Mouse (Mus musculus): ENCODE data around the gene Cyp4f39. TPM values are rescaled to one million over a fixed set of nuclear protein-coding genes. Genes with fewer than 3 reads are reported as not detected.
"Not testable (repeated sequence)": the region's sequence is repeated elsewhere in the genome, so short reads cannot be mapped to it uniquely, and the experiment has no call there.

Gene Cyp4f39
- total and polyA plus RNA-seq, 3 experiments = 0.64 to 0.70 (median 0.64) TPM

DNA sequence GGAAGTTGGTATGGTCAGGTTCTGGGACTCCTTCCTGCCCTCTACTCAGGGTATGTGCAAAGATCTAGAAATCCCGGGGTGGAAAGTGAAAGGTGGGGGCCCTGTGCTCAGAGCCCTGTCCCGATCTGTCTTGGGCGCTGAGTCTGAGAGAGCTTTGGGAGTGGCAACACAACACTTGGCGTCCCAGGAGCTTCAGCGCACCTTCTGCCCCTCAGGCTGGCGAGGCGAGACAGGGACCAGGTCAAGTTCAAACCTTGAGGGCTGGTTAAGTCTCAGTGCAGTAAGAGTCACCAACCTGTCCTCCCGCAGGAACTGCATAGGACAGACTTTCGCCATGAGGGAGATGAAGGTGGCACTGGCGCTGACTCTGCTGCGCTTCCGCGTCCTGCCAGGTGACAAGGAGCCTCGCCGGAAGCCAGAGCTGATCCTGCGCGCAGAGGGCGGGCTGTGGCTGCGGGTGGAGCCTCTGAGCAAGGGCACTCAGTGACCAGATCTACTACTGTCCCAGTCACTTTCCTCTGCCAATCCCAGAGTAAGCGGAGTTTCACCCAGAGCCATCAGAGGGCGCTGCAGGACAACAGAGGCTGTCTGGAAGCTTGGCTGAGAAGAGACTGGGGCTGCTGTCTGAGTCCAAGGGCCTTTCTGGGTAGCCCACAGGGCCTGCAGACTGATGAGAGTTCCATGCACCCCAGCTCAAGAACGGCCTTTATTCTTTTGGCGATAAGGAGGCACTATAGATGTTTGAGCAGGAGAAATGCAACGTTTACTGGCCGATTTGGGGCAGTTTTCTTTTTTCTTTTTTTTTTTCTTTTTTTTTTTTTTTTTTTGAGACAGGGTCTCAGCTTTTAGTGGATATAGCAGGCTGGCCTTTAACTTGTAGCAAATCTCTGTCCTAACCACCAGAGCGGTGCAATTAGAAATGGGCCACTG lies 76.2 kb downstream of the Cyp4f39 start (continued):
- TF ChIP-seq TCF12 (IDR thresholded peaks at IDR 0.05; ENCODE audit: low read depth, low read length) (no peak), EP300 (IDR thresholded peaks at IDR 0.05; ENCODE audit: low read length) (no peak; the same call in 1 of the 2 replicates), JUND (conservative IDR thresholded peaks at IDR 0.05; ENCODE audit: low read depth, low read length) (no peak), ELF1 (IDR thresholded peaks at IDR 0.05; ENCODE audit: low read depth, low read length) (peak; percentile 93), ETS1 (conservative IDR thresholded peaks at IDR 0.05; ENCODE audit: low read depth, low read length) (no peak; the same call in 1 of the 2 replicates), UBTF (IDR thresholded peaks at IDR 0.05; ENCODE audit: low read depth, low read length) (no peak), NRF1 (IDR thresholded peaks at IDR 0.05; ENCODE audit: low read depth, low read length) (peak; percentile 76), SMC3 (IDR thresholded peaks at IDR 0.05; ENCODE audit: low read depth, low read length) (peak; percentile 89), ZMIZ1 (IDR thresholded peaks at IDR 0.05; ENCODE audit: low read depth, low read length) (no peak)

DNA sequence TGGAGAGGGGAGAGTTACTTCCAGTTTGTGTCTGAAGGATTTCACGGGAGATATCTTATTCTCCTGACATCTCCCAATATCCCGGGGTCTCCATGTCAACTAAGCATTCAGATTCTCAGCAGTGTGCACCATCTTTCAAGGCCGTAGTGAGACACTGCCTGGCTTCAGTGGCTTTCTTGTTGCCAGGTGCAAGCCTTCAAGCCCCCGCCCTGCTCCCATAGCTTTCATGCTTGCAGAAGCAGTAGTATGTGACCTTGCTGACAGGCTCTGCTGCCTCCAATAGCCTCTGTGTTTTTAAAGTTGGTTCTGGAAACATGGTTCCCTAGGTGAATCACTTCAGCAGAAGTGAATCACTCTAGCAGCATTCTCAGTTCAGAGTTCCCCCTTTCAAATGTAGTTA lies 79.8 kb downstream of the Cyp4f39 start:
- H3K27me3 ChIP-seq (replicated peaks); H3K4me2 ChIP-seq (ENCODE audit: insufficient read depth, low read depth, poor library complexity, severe bottlenecking); H3K79me2 ChIP-seq (replicated peaks; ENCODE audit: control insufficient read depth, extremely low read depth, insufficient read depth, poor library complexity, severe bottlenecking); H3K4me3 ChIP-seq (replicated peaks in 1 of 3; ENCODE audit: low read depth in 2 of 3, low read length in 2 of 3, poor library complexity in 1 of 3); H3K9ac ChIP-seq (ENCODE audit: insufficient read depth, low read depth); DNase-seq (ENCODE audit: extremely low read depth); H3K9me3 ChIP-seq (replicated peaks; ENCODE audit: low read length); H3K27ac ChIP-seq (ENCODE audit: insufficient read depth, low read depth); H3K36me3 ChIP-seq (replicated peaks in 1 of 2; ENCODE audit: control insufficient read depth in 1 of 2, insufficient read depth in 1 of 2, low read length in 1 of 2); dilution Hi-C loops (cut with MboI; ENCODE audit: extremely low pct_ligation_motif_present, extremely low pct_unique_long_range_greater_than_20kb, low sequenced_read_pairs): not testable (repeated sequence)
- H3K4me1 ChIP-seq (ENCODE audit: control insufficient read depth in 1 of 2, insufficient read depth in 2 of 2) = peaks cover 11 to 57% of the 10 kb centered on the region in 2 experiments
- in situ Hi-C loops (cut with MboI; ENCODE audit: low pct_ligation_motif_present, low pct_unique_long_range_greater_than_20kb, low sequenced_read_pairs) = loop anchor here (25.0 kb wide), 1 partner anchor 330 kb away; no protein-coding TSS in a partner anchor

DNA sequence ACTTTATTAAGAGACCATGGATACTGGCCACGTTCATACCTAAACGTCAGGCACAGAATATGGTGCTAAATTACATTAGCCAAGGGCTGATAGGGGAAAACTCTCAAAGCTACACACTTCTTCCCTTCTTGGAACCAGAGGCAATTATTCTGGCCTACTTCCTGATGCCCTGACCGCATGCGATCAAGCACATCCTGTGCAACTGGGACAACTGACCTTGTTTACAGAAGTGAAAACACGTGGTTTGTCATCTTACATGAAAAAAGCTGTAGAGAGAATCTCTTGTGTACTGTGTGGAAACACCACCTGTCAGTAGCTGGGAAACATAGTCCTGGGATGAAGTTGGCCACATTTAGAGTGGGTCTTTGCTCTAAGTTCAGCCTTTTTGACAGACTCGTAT lies 81.5 kb downstream of the Cyp4f39 start:
- no peak overlapping the region for H3K27ac ChIP-seq (ENCODE audit: insufficient read depth, low read depth)
- no peaks in the 10 kb centered on the region for H3K27me3 ChIP-seq (replicated peaks)
- 0 out of 2 replicates have a peak, but pooled peaks have one; percentile 20 for TF ChIP-seq BHLHE40 (IDR thresholded peaks at IDR 0.05; ENCODE audit: low read depth, low read length)
- no peak for TF ChIP-seq ETS1 (conservative IDR thresholded peaks at IDR 0.05; ENCODE audit: low read depth, low read length)
- peak; percentile 69; the same call in 1 of the 2 replicates for TF ChIP-seq MXI1 (IDR thresholded peaks at IDR 0.05; ENCODE audit: low read depth, low read length)
- TF ChIP-seq CTCF (conservative IDR thresholded peaks at IDR 0.05 in 1 of 2, IDR thresholded peaks at IDR 0.05 in 1 of 2; ENCODE audit: low read depth in 2 of 2, low read length in 2 of 2) = no peak
- TF ChIP-seq IRF4 (IDR thresholded peaks at IDR 0.05; ENCODE audit: low read depth, low read length) = 0 out of 2 replicates have a peak, but pooled peaks have one; percentile 32
- peak; percentile 97 for TF ChIP-seq MAX (IDR thresholded peaks at IDR 0.05; ENCODE audit: low read length)
- TF ChIP-seq TCF12 (IDR thresholded peaks at IDR 0.05; ENCODE audit: low read depth, low read length) = no peak
- peak; percentile 95 for TF ChIP-seq MYC (IDR thresholded peaks at IDR 0.05; ENCODE audit: low read depth, low read length)
- TF ChIP-seq EP300 (IDR thresholded peaks at IDR 0.05; ENCODE audit: low read length) = peak; percentile 55; the same call in 1 of the 2 replicates
- TF ChIP-seq POLR2AphosphoS2 (IDR thresholded peaks at IDR 0.05; ENCODE audit: low read depth, low read length) = no peak
- peak; percentile 43 for DNase-seq (ENCODE audit: extremely low read depth)
- H3K4me1 ChIP-seq (ENCODE audit: control insufficient read depth in 1 of 2, insufficient read depth in 2 of 2) = peaks cover 14 to 60% of the 10 kb centered on the region in 2 experiments
- no peak overlapping the region for H3K9ac ChIP-seq (ENCODE audit: insufficient read depth, low read depth)
- no peak overlapping the region for H3K4me2 ChIP-seq (ENCODE audit: insufficient read depth, low read depth, poor library complexity, severe bottlenecking)
- dilution Hi-C loops (cut with MboI; ENCODE audit: extremely low pct_ligation_motif_present, extremely low pct_unique_long_range_greater_than_20kb, low sequenced_read_pairs) = no loop called here
- H3K4me3 ChIP-seq (replicated peaks in 1 of 3; ENCODE audit: low read depth in 2 of 3, low read length in 2 of 3, poor library complexity in 1 of 3) = no peak overlapping the region
- H3K36me3 ChIP-seq (replicated peaks in 1 of 2; ENCODE audit: control insufficient read depth in 1 of 2, insufficient read depth in 1 of 2, low read length in 1 of 2) = peaks cover 0 to 2% of the 10 kb centered on the region in 2 experiments
- no peaks in the 10 kb centered on the region for H3K79me2 ChIP-seq (replicated peaks; ENCODE audit: control insufficient read depth, extremely low read depth, insufficient read depth, poor library complexity, severe bottlenecking)
- no peaks in the 10 kb centered on the region for H3K9me3 ChIP-seq (replicated peaks; ENCODE audit: low read length)
- in situ Hi-C loops (cut with MboI; ENCODE audit: low pct_ligation_motif_present, low pct_unique_long_range_greater_than_20kb, low sequenced_read_pairs) = loop anchor here (25.0 kb wide), 1 partner anchor 328 kb away; no protein-coding TSS in a partner anchor
